Mouse (Mus musculus) gastrocnemius, postnatal 36 days (tissue): ENCODE data around the gene Cetn3. TPM values are rescaled to one million over a fixed set of nuclear protein-coding genes. Genes with fewer than 3 reads are reported as not detected.

Source experiments
- DNase-seq, 2 experiments: peaks; one replicate each; pipeline ENCODE4 v3.0.0; 2022
- intact Hi-C: fragments of 180-260 bp; cut with DNase I; formaldehyde crosslinking; loops from one replicate; pipeline ENCODE4 v1.15.1; 2025
- long read RNA-seq, 2 experiments: library from polyadenylated mRNA; stranded (forward); transcript quantifications; one replicate each; pipeline ENCODE4 v2.0.0; 2021
- total RNA-seq, 2 experiments: library from RNA; stranded (reverse); gene quantifications; 2 replicates each; pipeline ENCODE4 v1.2.3; 2021

Cetn3 gene
- total RNA-seq = 10 to 100 TPM; 23.2 to 28.0 TPM
- long read RNA-seq, experiment 1, transcript Cetn3-201 (5 exons, 1,226 nt) = major isoform, 37 of 46 reads
- long read RNA-seq, experiment 1, partial matches to known transcripts = 2 of 46 reads
- long read RNA-seq, experiment 1, other reads (novel, unspliced or antisense) = 7 of 46 reads
- long read RNA-seq, experiment 2, transcript Cetn3-201 (5 exons, 1,226 nt) = major isoform, 42 of 51 reads
- long read RNA-seq, experiment 2, partial matches to known transcripts = 2 of 51 reads
- long read RNA-seq, experiment 2, other reads (novel, unspliced or antisense) = 6 of 51 reads

DNA sequence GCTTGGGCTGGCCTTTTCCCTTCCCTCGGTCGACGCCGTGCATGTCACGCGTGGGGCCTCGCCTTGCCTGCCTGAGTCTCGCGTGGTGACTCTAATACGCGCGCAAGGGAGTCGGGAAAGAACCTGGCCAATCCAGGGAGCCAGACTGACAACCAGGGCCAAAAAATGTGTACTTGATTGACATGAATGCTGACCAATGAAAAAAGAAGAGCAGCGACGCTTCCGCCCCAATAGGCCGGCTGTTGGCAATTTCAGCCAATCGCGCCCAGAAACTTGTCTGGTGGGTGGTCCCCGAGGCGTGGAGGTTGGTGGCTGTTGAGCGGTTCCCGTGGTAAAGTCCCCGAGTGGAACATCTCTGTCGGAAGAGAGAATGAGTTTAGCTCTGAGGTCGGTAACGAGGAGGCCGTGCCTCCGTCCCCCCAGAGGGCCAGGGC is at the start of gene Cetn3:
Cetn3 (plus strand) TSS at position 107 of the 434 bp plus-strand sequence.
- DNase-seq = peak in 1 of 2 experiments; percentile 89
- intact Hi-C loops = loop anchor here (5.0 to 10.0 kb wide), 3 partner anchors 126 to 1882 kb away; partner anchors contain the start of genes Arrdc3 and Lysmd3

DNA sequence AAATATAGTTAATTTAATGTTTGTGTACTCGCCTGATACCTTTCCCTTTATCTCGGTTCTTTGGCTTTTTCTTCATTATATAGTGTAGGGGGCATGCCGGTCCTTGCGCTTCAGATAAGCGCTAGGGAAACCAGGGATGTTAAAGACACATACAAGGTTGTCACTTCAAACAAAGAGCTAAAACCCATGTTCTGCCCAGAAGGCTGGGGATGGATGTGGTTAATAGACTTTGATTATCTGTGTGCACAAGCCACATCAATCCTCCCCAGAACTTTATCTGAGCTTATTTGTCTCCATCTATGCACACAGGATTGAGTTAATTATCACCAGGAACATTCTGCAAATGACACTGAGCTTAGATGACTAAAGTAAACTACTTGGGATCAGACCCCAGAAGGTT is 46.3 kb upstream of the Cetn3 start:
- no peak for DNase-seq
- intact Hi-C loops = no loop called here

DNA sequence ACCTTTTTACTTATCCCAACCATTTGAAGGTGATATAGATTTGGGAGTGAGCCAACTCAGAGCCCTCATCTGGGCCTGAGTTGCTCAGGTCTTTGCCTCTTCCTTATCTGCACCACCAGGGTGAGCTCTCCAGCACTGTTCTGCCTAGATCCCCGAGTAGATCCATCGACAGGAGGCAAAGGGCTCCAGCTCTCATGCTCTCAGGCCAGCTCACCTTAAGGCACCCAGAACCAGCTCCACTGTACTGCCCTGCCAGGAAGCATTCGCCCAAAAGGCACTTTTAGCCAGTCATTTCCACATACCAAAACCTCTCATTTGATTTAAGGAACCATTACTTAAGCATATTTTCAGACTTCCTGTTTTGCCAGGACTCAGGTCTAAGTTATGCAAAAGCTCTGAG is 42.0 kb upstream of the Cetn3 start:
- DNase-seq = no peak
- intact Hi-C loops = no loop called here

DNA sequence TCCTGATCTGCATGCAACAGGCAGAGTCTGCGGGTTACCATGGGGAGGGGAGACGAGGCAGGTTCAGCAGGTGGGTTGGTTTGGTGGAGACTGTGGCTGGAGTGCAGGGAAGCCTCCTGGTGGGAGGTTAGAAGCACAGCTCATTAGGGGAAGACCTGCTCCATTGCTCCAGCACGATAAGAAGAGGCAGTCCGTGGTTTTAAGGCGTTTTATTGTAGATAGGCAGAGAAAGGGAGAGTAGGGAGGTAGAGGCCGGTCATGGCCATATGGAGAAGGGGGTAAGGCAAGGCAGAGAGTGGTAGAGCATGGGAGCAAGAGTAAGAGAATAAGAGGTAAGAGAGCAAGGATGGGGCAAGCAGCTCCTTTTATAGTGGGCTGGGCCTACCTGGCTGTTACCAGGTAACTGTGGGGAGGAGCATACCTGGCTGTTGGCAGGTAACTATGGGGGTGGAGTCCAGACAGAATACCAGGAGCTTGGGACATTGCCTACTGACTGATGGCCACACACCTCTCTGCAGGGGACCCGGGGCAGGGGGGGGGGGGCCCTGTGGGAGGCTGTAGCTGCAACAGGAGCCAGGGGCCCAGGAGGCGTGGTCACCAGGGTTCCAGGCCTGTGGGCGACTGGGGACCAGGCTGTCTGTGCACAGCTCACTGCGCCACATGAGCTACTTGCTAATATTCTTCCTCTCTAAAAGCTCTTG is 39.3 kb upstream of the Cetn3 start:
- DNase-seq = no peak
- intact Hi-C loops = no loop called here

DNA sequence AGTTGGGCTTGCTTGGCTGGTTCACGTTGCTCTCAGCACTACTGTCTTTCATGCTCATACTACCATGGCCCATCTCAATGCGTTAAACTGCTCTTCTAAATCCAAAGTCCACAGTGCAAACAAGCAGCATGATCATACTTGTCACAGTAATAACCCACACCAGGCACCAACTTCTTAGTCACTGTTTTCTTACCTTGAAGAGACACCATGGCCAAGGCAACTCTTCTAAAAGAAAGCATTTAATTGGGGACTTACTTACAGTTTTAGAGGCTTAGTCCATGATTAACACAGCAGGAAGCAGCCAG is 38.8 kb upstream of the Cetn3 start:
- intact Hi-C loops = no loop called here
- no peak for DNase-seq

DNA sequence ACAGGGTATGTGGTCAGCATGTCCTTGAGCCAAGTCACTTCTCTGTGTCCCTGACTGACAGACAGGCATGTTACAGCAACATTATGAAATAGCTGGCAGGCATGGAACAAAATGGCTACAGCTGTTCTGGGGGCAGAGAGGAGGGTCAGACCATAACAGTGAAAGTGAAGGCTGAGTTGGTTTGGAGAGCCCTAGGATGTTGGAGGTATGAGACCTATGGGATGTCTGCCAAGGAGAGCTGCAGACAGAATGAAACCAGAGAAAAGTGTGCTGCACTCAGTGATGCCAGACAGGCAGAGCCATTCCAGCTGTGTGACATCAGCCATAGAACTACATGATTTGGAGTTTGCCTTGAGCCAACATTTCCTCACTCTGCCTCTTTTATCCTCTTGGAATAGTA is 28.0 kb upstream of the Cetn3 start:
- intact Hi-C loops = no loop called here
- no peak for DNase-seq

DNA sequence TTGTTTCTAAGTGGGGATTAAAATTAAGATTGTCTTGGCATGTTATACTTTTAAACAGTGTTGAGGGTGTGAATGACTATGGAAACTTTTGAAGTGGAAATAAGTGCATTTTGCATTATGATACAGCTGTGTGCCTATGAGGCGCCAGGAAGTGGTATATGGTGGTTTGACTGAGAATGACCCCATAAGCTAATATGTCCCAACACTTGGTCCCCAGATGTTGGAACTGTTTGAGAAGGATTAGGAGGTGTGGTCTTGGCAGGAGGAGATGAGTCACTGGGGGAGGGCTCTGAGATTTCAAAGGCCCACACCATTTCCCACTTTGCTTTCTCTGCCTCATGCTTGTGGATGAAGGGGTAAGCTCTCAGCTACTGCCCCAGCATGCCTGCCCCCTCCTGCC is 27.6 kb upstream of the Cetn3 start:
- no peak for DNase-seq
- intact Hi-C loops = no loop called here

DNA sequence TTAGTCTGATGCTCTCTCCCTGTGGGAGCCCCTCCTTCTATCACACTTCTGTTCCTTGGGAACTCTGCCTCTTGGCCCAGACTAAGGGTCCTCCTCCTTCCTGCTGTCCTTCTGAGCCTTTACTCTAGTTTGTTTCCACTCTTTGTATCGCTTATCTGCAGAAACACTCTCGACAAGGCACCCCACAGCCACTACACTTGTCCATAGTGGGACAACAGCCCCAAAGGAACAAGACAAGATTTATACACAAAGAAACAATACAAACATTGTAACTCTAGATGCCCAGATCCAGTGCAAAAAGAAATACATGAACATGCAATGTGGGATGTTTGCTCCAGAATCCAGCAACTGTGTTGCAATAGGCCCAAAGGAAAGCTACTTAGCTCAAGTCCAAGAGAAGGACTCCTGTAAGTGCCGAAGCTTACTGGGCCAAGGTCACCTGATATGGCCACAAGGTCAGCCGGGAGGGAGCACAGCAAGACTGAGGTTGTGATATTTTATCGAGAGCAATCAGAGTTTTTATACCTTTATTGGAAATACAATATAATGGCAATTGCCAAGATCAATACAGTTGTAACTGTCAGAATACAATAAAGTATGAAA is 25.7 kb upstream of the Cetn3 start:
- intact Hi-C loops = no loop called here
- DNase-seq = no peak

DNA sequence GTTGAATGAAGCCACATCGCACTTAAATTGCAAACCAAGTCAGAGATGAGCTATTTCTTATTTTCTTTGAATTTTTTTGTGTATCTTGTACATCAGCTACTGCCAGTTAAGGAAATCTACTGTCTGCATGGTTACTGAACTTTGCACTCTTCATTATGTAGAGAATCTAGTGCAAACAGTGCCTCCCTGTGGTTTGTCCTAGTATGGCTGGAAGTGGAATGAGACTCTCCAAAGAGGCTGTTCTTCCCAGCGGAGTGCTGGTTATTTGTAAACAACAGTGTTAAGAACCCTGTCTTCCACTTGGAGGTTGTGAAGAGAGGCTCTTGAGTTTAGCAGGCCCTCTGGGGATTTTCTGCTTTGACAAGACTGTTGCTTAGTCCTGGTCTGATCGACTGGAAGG is 22.5 kb upstream of the Cetn3 start:
- no peak for DNase-seq
- intact Hi-C loops = loop anchor here (2.0 to 5.0 kb wide), 2 partner anchors 118 to 322 kb away; no protein-coding TSS in a partner anchor

DNA sequence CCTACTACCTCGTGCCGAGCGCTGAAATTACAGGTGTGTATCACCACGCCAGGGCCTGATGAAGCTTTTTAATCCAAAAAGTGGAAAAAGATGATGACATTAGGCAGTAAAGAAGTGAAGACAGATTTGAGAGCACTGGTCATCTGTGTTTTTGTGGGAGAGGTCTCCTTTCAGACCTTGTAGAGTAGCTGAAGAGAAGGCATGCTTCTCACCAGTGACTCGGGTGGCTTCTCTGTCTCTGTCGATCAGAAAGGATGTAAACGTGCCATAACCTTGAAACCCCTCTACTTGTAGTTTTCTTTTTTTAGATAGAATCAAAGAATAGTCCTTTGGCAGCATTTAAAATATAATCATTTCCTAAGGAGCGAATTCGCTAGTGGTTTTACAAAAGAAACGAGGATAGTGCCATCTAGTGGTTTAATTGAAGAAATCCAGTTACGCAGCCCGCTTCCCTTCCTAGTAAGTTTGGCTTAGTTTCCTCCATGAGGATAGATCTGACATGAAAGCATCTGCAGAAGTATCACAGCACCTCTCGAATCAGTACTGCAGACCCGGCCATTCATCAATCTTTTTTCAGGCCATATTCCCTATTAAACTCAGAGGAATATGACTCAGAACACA is 21.2 kb upstream of the Cetn3 start:
- no peak for DNase-seq
- intact Hi-C loops = loop anchor here (2.0 to 5.0 kb wide), 2 partner anchors 119 to 323 kb away; no protein-coding TSS in a partner anchor

DNA sequence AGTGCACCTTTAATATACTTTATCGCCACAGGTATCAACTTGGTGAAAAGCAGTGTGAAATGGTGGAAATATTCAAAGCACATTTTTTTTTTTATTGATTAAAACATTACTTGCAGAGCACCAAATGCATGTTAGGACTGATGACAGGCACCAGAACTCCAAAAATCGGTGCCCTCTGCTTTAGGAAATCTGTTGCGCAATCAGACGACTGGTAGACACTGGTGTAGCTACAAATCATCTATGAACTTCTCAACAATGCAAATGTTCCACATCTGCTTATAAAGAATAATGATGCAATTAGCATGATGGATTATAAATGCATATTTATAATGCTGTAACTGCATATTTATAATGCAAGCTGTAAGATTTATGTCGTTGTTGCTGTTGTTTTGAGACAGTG is 18.7 kb upstream of the Cetn3 start:
- DNase-seq = no peak
- intact Hi-C loops = loop anchor here (5.0 kb wide), 1 partner anchor 122 kb away; no protein-coding TSS in a partner anchor

DNA sequence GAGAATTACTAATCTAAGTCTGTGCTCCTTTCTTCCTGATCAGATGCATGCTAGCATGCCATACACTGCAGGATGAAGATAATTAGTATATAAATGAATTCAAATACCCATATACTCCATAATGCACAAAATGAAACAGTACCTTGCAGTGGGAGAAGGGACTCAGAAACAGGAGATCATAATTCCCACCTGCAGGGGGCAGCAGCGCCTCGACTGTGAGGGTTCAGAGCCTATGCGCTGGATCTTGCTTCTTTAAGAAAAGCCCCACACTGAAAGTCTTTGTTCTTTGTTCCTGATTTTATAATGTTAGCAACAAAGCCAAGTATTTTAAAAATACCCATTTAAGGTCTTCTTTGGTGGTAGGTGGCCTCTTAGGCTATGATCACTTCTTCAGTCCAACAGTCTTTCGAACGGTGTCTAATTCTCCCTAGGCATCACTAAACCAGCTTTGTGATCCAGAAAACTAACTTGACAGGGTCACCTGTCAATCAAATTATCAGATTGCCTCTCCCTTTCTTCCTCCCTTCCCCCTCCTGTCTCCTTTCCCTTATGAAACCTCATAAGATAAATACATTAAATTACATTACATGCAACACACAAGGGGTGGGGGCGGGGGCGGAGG is 15.7 kb upstream of the Cetn3 start:
- intact Hi-C loops = no loop called here
- peak; percentile 35 to 46 for DNase-seq

DNA sequence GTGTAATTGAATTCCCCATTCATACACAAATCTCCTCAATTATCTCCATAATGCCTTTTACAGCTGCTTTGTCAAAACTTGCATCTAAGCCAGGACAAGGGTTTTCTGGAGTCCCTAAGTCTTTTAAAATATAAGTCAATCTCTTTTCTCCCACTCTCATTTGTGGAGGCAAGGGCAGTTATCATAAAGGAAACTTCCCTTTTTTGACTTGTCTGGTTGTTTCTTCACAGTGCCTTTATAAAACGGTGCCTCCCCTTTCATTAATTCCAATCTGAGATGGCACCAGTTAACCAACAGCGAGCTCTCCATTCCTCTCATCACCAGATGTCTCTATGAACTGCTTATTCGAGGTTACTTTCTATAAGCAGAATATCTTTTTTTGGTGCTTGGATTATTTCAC is 6.7 kb upstream of the Cetn3 start:
- no peak for DNase-seq
- intact Hi-C loops = no loop called here

DNA sequence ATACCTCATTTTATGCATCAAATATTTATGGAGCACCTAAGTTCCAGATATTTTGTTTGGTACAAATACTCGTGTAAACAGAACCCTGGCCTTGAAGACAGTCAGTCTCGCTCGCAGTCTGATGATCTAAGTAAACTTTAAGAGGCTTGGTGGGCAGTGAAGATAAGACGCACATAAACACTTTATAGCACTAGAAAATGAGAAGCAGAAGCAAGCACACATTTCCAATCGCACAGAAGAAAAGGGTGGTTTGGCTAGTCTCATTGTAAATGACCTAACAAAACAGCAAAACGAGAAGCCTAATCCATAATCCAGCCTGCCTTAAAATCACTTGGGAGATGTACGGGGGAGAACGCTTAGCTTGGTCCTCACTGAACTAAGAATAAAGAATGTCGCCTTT is 402 bp upstream of the Cetn3 start:
- intact Hi-C loops = loop anchor here (5.0 to 10.0 kb wide), 3 partner anchors 125 to 1882 kb away; partner anchors contain the start of genes Arrdc3 and Lysmd3

DNA sequence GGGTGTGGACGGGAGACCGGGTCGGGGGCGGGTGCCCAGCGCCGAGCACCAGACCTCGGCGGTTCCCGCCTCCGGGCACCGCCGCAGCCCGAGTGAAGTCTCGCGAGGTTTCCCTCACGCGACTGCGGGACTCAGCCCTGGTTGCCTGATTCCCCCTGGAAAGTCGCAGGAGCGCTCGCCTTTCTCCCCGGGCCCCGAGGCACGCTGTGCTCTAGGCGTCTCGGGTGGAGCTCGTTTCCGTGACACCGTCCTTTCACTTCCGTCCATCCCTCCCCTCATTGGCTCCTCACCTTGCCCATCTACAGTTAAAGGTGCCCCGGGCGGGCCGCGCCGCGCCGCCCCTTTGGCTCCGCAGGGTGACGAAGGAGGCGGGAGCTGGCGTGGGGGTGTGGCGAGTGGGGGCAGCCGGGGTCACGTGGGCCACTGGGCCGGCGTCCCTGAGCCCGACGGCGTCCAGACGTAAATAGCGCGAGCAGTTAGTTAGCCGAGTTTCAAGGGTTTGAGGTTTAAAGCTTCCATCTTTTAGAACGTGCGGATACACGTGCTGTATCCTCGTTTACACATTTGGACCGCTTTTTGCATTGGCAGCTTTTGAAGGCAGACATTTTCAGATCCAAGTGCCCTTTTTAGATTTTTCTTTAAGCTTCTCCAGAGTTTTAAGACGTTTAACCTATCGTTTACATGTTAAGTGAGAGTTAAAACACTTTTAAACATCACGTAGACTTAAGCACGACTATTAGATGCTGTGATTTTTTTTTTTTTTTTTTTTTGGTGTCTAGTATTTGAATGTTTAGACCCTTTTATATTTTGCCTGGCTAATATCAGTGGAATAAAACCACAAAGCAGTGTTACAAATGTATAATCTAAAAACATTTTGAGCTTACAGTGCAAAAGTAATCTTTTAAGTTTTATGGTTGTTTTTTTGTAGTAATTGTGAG is 797 bp downstream of the Cetn3 start:
- peak; percentile 92 to 98 for DNase-seq
- intact Hi-C loops = loop anchor here (5.0 to 10.0 kb wide), 3 partner anchors 126 to 1881 kb away; partner anchors contain the start of genes Arrdc3 and Lysmd3

More for the DNA sequence above, 402 bp upstream of the Cetn3 start:
- DNase-seq = no peak

DNA sequence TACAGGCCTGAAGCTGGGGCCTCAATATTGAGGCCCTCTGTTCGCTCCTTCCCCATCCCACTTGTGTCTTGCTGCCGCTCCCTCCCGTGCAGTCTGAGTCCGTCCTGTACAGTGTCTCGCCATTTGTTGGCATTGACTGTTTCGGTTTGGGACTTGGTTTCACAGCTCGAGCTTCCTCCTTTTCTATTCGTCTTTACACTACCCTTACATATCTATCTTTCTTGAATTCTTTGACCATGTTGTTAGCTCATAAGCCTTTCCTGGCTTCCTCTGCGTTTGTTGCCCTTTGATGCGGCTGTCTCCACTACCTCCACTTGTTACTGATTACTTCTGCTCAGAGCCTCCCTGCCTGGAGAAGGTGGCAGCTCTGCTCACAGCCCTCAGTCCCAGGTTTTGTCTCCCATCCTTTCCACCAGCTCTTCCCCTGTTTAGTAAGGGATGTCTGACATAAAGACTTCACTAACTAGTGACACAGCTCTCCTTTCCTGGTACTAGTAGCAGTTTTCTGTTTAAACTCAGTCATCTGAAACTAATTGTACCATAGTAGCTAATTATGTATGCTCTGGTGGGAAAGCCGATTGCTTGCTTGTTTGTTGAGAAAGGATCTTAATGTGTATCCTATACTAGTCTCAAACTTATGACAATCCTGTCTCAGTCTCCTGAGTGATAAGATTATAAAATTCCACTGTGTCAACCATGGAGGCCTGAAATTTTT is 3.0 kb downstream of the Cetn3 start:
- intact Hi-C loops = loop anchor here (10.0 kb wide), 2 partner anchors 901 to 1879 kb away; partner anchors contain the start of gene Arrdc3
- DNase-seq = no peak

DNA sequence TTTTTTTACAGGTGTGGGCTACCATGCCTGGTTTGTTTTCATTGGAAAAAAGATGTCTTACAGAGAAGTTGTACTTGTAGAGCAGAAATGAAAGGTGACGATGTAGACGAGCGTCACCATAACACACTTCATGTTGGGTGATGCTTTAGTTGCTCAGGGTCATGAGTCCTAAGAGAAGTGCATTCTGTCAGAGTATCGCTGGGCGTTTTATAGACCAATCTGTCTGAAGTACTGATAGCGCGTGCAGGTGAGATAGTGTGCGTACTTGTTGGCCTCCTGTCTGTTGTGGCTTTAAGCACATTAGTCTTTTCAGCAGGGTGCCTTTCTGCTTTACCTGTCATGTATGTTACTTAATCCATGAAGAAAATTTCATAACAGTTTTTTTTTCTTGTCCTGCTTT is 7.3 kb downstream of the Cetn3 start:
- intact Hi-C loops = no loop called here
- no peak for DNase-seq

DNA sequence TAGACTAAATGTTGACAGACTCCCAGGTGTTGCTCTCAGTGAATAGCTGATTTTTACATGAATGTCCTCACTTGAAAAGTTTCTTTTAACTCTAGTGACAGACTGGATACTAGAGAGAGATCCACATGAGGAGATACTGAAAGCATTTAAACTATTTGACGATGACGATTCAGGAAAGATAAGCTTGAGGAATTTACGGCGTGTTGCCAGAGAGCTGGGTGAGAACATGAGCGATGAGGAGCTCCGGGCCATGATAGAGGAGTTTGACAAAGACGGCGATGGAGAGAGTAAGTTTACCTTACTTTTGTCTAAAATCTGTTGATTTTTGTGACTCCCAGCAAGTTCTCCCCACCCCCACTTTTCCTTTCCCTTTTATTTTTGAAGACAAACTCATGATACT is 9.0 kb downstream of the Cetn3 start:
- no peak for DNase-seq
- intact Hi-C loops = no loop called here

DNA sequence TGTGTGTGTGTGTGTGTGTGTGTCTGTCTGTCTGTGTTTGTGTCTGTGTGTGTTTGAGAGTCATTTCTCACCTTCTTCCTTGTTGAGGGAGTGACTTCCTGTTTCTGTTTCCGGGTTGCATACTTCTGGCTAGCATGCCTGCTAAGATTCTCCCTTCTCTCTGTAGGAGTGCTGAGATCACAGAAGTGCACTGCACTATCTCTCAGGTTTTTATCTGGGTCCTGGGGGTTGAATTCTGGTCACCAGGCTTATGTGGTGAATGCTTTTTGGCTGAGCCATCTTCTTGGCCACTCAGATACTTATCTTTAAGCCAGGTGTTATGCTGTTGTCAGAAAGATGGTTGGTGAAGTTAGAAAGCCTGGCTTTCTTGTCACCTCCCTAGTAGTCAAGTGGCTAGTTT is 11.0 kb downstream of the Cetn3 start:
- intact Hi-C loops = no loop called here

More for the DNA sequence above, 11.0 kb downstream of the Cetn3 start:
- no peak for DNase-seq
